Mouse (Mus musculus) testis, adult 2 months (tissue): ENCODE data around the gene Fosl1. TPM values are rescaled to one million over a fixed set of nuclear protein-coding genes. Genes with fewer than 3 reads are reported as not detected.

Experiments
- H3K27ac ChIP-seq: fragments of 200-500 bp; 2 replicates; pipeline ENCODE4 v1.5.1; 2012; ENCODE audit warnings: low read depth, low read length; ENCODE audit not compliant: control insufficient read depth, insufficient read depth
- H3K27me3 ChIP-seq: fragments of 200-500 bp; 2 replicates; pipeline ENCODE4 v1.6.1; 2012; ENCODE audit warnings: mild to moderate bottlenecking, low read length, moderate library complexity; ENCODE audit not compliant: control insufficient read depth, insufficient read depth
- H3K36me3 ChIP-seq: fragments of 200-500 bp; 2 replicates; pipeline ENCODE4 v1.6.1; 2012; ENCODE audit warnings: mild to moderate bottlenecking, low read length; ENCODE audit not compliant: control insufficient read depth, insufficient read depth
- H3K4me1 ChIP-seq: fragments of 200-500 bp; 2 replicates; pipeline ENCODE4 v1.6.1; 2012; ENCODE audit warnings: low read length; ENCODE audit not compliant: control insufficient read depth, insufficient read depth
- H3K4me3 ChIP-seq: fragments of 200-500 bp; 2 replicates; pipeline ENCODE4 v1.5.1; 2012; ENCODE audit warnings: low read depth, mild to moderate bottlenecking, low read length, moderate library complexity, mixed read lengths; ENCODE audit not compliant: control insufficient read depth
- CTCF ChIP-seq: fragments of 200-500 bp; IDR thresholded peaks from 2 replicates; pipeline ENCODE4 v1.5.1; 2012; ENCODE audit warnings: low read depth, mild to moderate bottlenecking, inconsistent platforms, low read length, moderate library complexity; ENCODE audit not compliant: control insufficient read depth, insufficient read depth, insufficient replicate concordance
- POLR2A ChIP-seq: fragments of 200-500 bp; IDR thresholded peaks from 2 replicates; pipeline ENCODE4 v1.6.1; 2012; ENCODE audit warnings: low read depth, mild to moderate bottlenecking, inconsistent platforms, low read length, moderate library complexity; ENCODE audit not compliant: control insufficient read depth
- polyA plus RNA-seq: library from polyadenylated mRNA; depleted of rRNA; stranded (reverse); fragments of >200 nt; gene quantifications from 2 replicates; pipeline ENCODE4 v1.2.3, GENCODE M21; 2012

Fosl1 gene
- polyA plus RNA-seq, 1 experiment: 3.2 TPM

DNA sequence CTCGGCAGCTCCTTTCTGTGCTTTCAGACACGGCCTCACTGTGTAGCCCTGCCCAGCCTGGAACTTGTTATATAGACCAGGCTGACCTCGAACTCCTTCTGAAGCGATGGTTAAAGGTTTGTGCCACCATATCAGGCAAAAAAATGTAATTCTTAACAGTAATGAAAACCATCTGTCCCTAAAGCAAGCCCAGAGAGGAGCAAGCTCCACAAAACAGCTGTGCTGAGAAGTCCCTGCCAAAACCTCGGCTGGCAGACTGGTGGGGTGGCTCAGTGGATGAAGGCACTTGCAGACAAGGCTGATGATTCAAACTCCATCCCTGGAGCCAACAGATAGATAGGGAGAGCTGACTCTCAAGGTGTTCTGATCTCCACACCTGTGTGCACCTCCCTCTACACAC is 38.3 kb upstream of the Fosl1 start:
- no peak for TF ChIP-seq CTCF
- H3K27me3 ChIP-seq: no peaks in the 10 kb centered on the region
- H3K36me3 ChIP-seq: no peaks in the 10 kb centered on the region
- H3K27ac ChIP-seq: peak overlapping the region; percentile 23; the same call in 1 of the 2 replicates
- peaks cover 7% of the 10 kb centered on the region for H3K4me1 ChIP-seq
- H3K4me3 ChIP-seq: no peak overlapping the region

DNA sequence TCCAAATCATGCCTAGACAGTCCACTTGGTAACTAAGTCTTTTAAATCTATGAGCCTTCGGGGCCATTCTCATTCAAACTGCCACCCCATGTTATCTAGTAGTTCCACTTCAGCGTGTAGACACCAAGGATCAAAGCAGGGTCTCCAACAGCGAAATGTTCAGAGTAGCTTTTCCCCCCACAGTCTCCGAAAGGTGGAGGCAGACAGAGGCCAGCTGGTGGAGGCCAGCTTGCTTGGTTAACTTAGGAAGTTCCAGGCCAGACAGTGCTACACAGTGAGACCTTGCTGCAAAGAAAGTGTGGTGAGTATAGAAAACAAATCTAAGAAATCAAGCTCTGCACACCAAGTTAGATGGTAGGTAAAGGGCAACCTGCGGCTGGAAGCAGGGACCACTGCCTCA is 36.7 kb upstream of the Fosl1 start:
- TF ChIP-seq CTCF (no peak), POLR2A (no peak)
- H3K27me3 ChIP-seq: no peaks in the 10 kb centered on the region
- no peak overlapping the region for H3K27ac ChIP-seq

DNA sequence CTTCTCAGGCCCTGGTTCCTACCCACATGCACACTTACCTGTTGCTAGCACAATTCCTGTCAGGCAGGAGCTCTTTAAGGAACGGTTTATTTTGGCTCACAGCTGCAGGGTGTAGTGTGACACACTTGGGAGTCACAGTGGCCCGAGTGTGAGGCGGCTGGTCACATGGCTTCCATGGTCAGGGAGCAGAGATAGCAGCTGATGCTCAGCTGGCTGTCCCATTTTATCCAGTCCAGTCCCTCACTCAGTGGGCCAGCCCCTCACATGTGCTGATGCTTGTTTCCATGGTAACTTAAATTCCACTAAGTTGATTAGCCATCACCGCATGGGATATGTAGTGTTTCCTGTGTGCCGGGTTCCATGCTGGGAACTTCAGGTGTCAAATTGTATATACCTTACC is 35.4 kb upstream of the Fosl1 start:
- Histone ChIP-seq H3K4me1 (peaks cover 9% of the 10 kb centered on the region), H3K36me3 (no peaks in the 10 kb centered on the region), H3K27me3 (no peaks in the 10 kb centered on the region), H3K4me3 (no peak overlapping the region), H3K27ac (no peak overlapping the region)
- TF ChIP-seq CTCF (no peak), POLR2A (no peak)

More for the DNA sequence above, 36.7 kb upstream of the Fosl1 start:
- Histone ChIP-seq H3K4me3 (no peak overlapping the region), H3K4me1 (peaks cover 11% of the 10 kb centered on the region), H3K36me3 (no peaks in the 10 kb centered on the region)

DNA sequence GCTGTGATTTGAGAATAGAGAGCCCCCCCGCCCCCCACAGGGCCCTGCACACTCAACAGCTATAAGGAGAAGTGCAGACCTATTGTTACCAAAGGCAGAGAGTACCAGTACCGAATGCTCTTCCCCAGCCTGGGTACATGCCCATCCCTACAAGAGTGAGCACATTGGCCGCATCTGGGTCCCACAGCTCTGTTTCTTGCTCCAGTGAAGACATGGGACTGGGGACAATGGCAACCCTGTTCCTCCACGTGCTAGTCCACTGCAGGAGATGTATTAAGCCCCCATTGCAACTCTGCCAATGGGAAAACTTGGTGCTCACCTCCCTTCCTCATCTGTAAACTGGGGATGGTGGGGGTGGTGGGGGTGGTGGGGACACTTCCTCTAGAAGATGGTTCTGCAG is 33.5 kb upstream of the Fosl1 start:
- Histone ChIP-seq H3K27me3 (no peaks in the 10 kb centered on the region), H3K27ac (no peak overlapping the region), H3K4me1 (peaks cover 9% of the 10 kb centered on the region), H3K36me3 (no peaks in the 10 kb centered on the region), H3K4me3 (no peak overlapping the region)
- no peak for TF ChIP-seq CTCF
- TF ChIP-seq POLR2A: no peak

DNA sequence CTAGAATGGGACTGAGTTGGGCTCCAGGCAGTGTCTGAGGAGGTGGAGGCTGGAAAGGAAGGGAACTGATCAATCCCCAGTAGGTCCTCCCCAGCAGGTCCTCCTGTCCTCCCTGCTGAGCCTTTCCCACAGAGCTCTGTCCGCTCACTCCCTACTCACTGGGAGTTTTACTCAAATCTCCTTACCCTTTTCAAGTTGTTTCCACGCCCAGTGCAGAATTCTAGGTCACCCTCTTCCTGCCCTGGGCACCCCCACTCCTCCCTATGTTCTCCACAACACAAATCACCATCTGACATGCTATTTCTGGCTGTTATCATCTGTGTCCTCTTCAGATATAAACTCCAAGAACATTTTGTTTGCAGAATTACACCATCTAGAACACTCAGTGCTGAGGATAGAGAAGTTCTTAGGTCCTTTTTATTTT is 32.8 kb upstream of the Fosl1 start:
- no peak overlapping the region for H3K4me3 ChIP-seq
- peaks cover 5% of the 10 kb centered on the region for H3K4me1 ChIP-seq
- no peaks in the 10 kb centered on the region for H3K36me3 ChIP-seq
- TF ChIP-seq POLR2A: peak; percentile 46; the same call in 1 of the 2 replicates
- TF ChIP-seq CTCF: no peak
- H3K27ac ChIP-seq: peak overlapping the region; percentile 76
- H3K27me3 ChIP-seq: no peaks in the 10 kb centered on the region

DNA sequence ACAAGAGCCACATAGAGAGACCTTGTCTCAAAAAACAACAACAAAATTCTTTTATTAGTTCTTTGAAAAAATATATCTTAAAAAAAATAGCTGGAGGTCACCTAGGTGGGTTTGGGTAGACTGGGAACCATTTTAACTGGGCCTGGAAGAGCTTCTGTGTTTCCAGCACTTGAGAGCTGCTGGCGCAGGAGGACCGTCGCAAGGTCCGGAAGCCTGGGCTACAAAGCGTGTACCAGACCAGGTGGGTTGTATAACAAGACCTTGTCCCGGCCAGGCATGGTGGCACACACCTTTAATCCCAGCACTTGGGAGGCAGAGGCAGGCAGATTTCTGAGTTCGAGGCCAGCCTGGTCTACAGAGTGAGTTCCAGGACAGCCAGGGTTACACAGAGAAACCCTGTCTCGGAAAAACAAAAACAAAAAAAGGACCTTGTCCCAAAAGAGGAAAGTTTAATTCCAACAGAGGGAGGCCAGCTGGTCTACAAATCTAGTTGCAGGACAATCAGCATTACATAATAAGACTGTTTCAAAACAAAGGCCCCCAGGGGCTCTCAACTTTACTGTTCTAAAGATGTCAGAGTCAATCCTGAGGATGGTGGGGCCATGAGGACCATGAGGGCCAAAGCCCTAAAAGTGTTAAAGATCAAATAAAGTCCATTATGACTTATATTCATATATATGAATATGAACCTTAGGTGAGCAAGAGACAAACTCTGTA is 28.4 kb upstream of the Fosl1 start:
- TF ChIP-seq CTCF (no peak), POLR2A (no peak)
- H3K36me3 ChIP-seq: peaks cover 2% of the 10 kb centered on the region

DNA sequence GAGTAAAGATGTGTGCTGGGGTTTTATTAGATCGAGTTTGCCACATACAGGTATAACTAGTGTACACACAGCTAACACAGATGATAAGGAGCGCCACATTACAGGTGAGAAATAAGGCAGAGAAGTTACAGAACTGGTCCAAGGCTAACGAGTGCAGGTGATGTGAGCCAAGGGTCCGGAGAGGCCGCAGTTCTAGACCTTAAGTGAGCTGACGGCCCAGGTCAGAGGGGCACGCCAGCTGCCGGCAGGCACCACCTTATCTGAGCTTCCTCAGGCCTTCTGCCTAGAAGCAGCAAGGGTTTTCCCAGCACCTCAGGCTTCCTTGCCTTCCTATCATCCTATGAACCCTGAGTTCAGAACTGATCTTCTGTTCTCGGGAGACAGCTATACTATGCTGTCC is 27.7 kb upstream of the Fosl1 start:
- H3K27me3 ChIP-seq: no peaks in the 10 kb centered on the region
- peaks cover 18% of the 10 kb centered on the region for H3K4me1 ChIP-seq
- H3K36me3 ChIP-seq: peaks cover 2% of the 10 kb centered on the region
- no peak overlapping the region for H3K27ac ChIP-seq
- no peak overlapping the region for H3K4me3 ChIP-seq
- TF ChIP-seq CTCF (no peak), POLR2A (no peak)

More for the DNA sequence above, 28.4 kb upstream of the Fosl1 start:
- Histone ChIP-seq H3K4me3 (no peak overlapping the region), H3K27me3 (no peaks in the 10 kb centered on the region), H3K4me1 (peaks cover 16% of the 10 kb centered on the region), H3K27ac (no peak overlapping the region)
